Mouse (Mus musculus) E14TG2a.4 (cell line): ENCODE results near the gene Abo.

ENCODE experiments used
- CTCF ChIP-seq: conservative IDR thresholded peaks from 2 replicates; pipeline ENCODE4 v1.5.1; 2014; ENCODE audit warnings: low read length
- NANOG ChIP-seq: IDR thresholded peaks from 2 replicates; pipeline ENCODE4 v1.6.1; 2014; ENCODE audit warnings: borderline replicate concordance, low read length, mixed read lengths
- POU5F1 ChIP-seq: IDR thresholded peaks from 2 replicates; pipeline ENCODE4 v1.6.1; 2014; ENCODE audit warnings: low read length, borderline replicate concordance

DNA sequence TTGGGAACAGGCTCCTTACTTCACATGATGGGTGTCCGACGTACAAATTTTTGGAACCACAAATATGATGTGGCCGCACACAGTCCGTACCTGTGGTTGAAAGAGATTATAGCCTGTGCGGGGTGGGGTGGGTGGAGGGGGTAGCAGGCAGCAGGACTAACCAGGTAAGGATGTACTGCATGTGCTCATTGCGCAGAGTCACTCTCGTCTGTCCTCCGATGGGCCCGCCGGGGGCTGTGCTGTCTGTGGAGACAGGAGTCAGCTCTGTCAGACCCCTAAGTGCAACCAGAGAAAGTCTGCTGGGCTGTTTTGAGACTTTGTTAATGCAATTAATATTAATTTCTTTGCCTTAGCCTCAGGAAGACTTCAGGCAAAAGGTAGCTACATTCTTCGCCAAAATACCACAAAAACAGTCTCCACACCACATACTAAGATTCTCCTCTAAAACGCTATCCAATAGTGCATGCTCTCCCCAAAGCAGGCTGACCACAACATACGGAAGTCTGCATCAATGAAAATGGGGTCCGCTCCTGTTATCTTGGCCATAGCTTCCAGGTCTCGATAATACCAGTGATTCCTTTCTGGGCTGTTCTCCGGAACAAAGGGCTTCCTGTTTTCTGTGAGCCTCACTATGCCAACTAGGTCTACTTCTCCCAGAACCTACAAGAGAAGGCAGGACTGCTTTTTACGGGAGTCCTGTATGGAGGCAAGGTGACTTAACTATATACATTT is 48.8 kb upstream of the Abo start:
- TF ChIP-seq CTCF (no peak), POU5F1 (no peak), NANOG (no peak)
